Mouse (Mus musculus) hindbrain, embryonic 16.5 days (tissue): ENCODE results near the gene Nuak1. TPM values are rescaled to one million over a fixed set of nuclear protein-coding genes. Genes with fewer than 3 reads are reported as not detected.

ENCODE experiments used
- polyA plus RNA-seq: library from polyadenylated mRNA; unstranded; fragments of >200 nt; fragmentation: Nextera tagmentation; extraction: Ambion mirVana; gene quantifications from 2 replicates; pipeline ENCODE4 v1.2.1, GENCODE M21; 2015

Gene Nuak1
- polyA plus RNA-seq, 1 experiment from 2014 or later = 4.7 TPM

Other genes with a start within 250 kb of the Nuak1 start
- 24.2 and 51.3 TPM in 2 replicates for gene Ckap4, start 93.5 kb upstream of the Nuak1 start, polyA plus RNA-seq
- gene Tcp11l2, start 136.0 kb upstream of the Nuak1 start, polyA plus RNA-seq = 21.8 and 24.6 TPM in 2 replicates
- gene Polr3b, start 181.7 kb upstream of the Nuak1 start, polyA plus RNA-seq = 13.1 and 14.4 TPM in 2 replicates